Mouse (Mus musculus): ENCODE measurements around the gene Vwa8. TPM values are rescaled to one million over a fixed set of nuclear protein-coding genes. Genes with fewer than 3 reads are reported as not detected.

Vwa8 gene
- polyA plus RNA-seq, 1 experiment from 2014 or later, result 8.0 TPM

- DNase-seq (no peak), ATAC-seq (ENCODE audit: low FRiP score, low TSS enrichment) (no peak)
- Histone ChIP-seq H3K27me3 (ENCODE audit: control insufficient read depth, insufficient read depth, low read length) (no peaks in the 10 kb centered on the region), H3K36me3 (ENCODE audit: control insufficient read depth, insufficient read depth, low read length) (no peaks in the 10 kb centered on the region), H3K9me3 (ENCODE audit: control insufficient read depth, low read length) (no peaks in the 10 kb centered on the region), H3K27ac (replicated peaks; ENCODE audit: low read depth, low read length) (no peak overlapping the region), H3K4me1 (ENCODE audit: control insufficient read depth, insufficient read depth, low read length) (no peaks in the 10 kb centered on the region), H3K4me3 (replicated peaks; ENCODE audit: low read depth, low read length) (no peak overlapping the region), H3K4me2 (ENCODE audit: low read length) (no peak overlapping the region), H3K9ac (replicated peaks; ENCODE audit: low read length) (no peak overlapping the region)
- WGBS, result 96% methylated on average over 2 of the region's 2 CpGs
Measured at GRCm38 (mm10) chr14:79234513-79234912, 385.7 kb downstream of the Vwa8 start.

GRCm38 (mm10) chr14:79235157-79235556 lies 386.3 kb downstream of the Vwa8 start:
- ATAC-seq (ENCODE audit: low FRiP score, low TSS enrichment), result no peak
- DNase-seq, result no peak

GRCm38 (mm10) chr14:79236261-79236660 lies 387.4 kb downstream of the Vwa8 start:
- no peak overlapping the region for H3K27ac ChIP-seq (replicated peaks; ENCODE audit: low read depth, low read length)
- no peak overlapping the region for H3K4me2 ChIP-seq (ENCODE audit: low read length)
- ATAC-seq (ENCODE audit: low FRiP score, low TSS enrichment) (no peak), DNase-seq (no peak)
- no peaks in the 10 kb centered on the region for H3K4me1 ChIP-seq (ENCODE audit: control insufficient read depth, insufficient read depth, low read length)
- no peaks in the 10 kb centered on the region for H3K9me3 ChIP-seq (ENCODE audit: control insufficient read depth, low read length)
- no peak overlapping the region for H3K9ac ChIP-seq (replicated peaks; ENCODE audit: low read length)
- no peak overlapping the region for H3K4me3 ChIP-seq (replicated peaks; ENCODE audit: low read depth, low read length)
- no peaks in the 10 kb centered on the region for H3K36me3 ChIP-seq (ENCODE audit: control insufficient read depth, insufficient read depth, low read length)
- no peaks in the 10 kb centered on the region for H3K27me3 ChIP-seq (ENCODE audit: control insufficient read depth, insufficient read depth, low read length)
- WGBS, result 88% methylated on average over 6 of the region's 6 CpGs

More at GRCm38 (mm10) chr14:79235157-79235556, 386.3 kb downstream of the Vwa8 start:
- WGBS, result 58% methylated on average over 5 of the region's 5 CpGs
- Histone ChIP-seq H3K9ac (replicated peaks; ENCODE audit: low read length) (no peak overlapping the region), H3K4me3 (replicated peaks; ENCODE audit: low read depth, low read length) (no peak overlapping the region), H3K4me2 (ENCODE audit: low read length) (no peak overlapping the region), H3K27ac (replicated peaks; ENCODE audit: low read depth, low read length) (no peak overlapping the region), H3K4me1 (ENCODE audit: control insufficient read depth, insufficient read depth, low read length) (no peaks in the 10 kb centered on the region), H3K27me3 (ENCODE audit: control insufficient read depth, insufficient read depth, low read length) (no peaks in the 10 kb centered on the region), H3K36me3 (ENCODE audit: control insufficient read depth, insufficient read depth, low read length) (no peaks in the 10 kb centered on the region), H3K9me3 (ENCODE audit: control insufficient read depth, low read length) (no peaks in the 10 kb centered on the region)

- ATAC-seq (ENCODE audit: low FRiP score, low TSS enrichment) (no peak), DNase-seq (no peak)
- Histone ChIP-seq H3K9ac (replicated peaks; ENCODE audit: low read length) (no peak overlapping the region), H3K27me3 (ENCODE audit: control insufficient read depth, insufficient read depth, low read length) (no peaks in the 10 kb centered on the region), H3K27ac (replicated peaks; ENCODE audit: low read depth, low read length) (no peak overlapping the region), H3K36me3 (ENCODE audit: control insufficient read depth, insufficient read depth, low read length) (no peaks in the 10 kb centered on the region), H3K4me2 (ENCODE audit: low read length) (no peak overlapping the region), H3K4me3 (replicated peaks; ENCODE audit: low read depth, low read length) (no peak overlapping the region), H3K9me3 (ENCODE audit: control insufficient read depth, low read length) (no peaks in the 10 kb centered on the region), H3K4me1 (ENCODE audit: control insufficient read depth, insufficient read depth, low read length) (no peaks in the 10 kb centered on the region)
- 95% methylated on average over 12 of the region's 12 CpGs for WGBS
Measured at GRCm38 (mm10) chr14:79239402-79239801, 390.6 kb downstream of the Vwa8 start.

GRCm38 (mm10) chr14:79241057-79241570 lies 392.3 kb downstream of the Vwa8 start:
- H3K36me3 ChIP-seq (ENCODE audit: control insufficient read depth, insufficient read depth, low read length), result no peaks in the 10 kb centered on the region
- H3K4me2 ChIP-seq (ENCODE audit: low read length), result no peak overlapping the region
- no peak for ATAC-seq (ENCODE audit: low FRiP score, low TSS enrichment)

GRCm38 (mm10) chr14:79241656-79242385 lies 393.0 kb downstream of the Vwa8 start:
- no peak overlapping the region for H3K27ac ChIP-seq (replicated peaks; ENCODE audit: low read depth, low read length)
- no peak overlapping the region for H3K4me3 ChIP-seq (replicated peaks; ENCODE audit: low read depth, low read length)
- H3K27me3 ChIP-seq (ENCODE audit: control insufficient read depth, insufficient read depth, low read length), result no peaks in the 10 kb centered on the region
- H3K4me2 ChIP-seq (ENCODE audit: low read length), result no peak overlapping the region
- no peak for ATAC-seq (ENCODE audit: low FRiP score, low TSS enrichment)
- WGBS, result 84% methylated on average over 6 of the region's 6 CpGs
- no peaks in the 10 kb centered on the region for H3K36me3 ChIP-seq (ENCODE audit: control insufficient read depth, insufficient read depth, low read length)
- H3K4me1 ChIP-seq (ENCODE audit: control insufficient read depth, insufficient read depth, low read length), result no peaks in the 10 kb centered on the region
- DNase-seq, result no peak
- no peaks in the 10 kb centered on the region for H3K9me3 ChIP-seq (ENCODE audit: control insufficient read depth, low read length)
- no peak overlapping the region for H3K9ac ChIP-seq (replicated peaks; ENCODE audit: low read length)

More at GRCm38 (mm10) chr14:79241057-79241570, 392.3 kb downstream of the Vwa8 start:
- Histone ChIP-seq H3K27me3 (ENCODE audit: control insufficient read depth, insufficient read depth, low read length) (no peaks in the 10 kb centered on the region), H3K4me1 (ENCODE audit: control insufficient read depth, insufficient read depth, low read length) (no peaks in the 10 kb centered on the region), H3K4me3 (replicated peaks; ENCODE audit: low read depth, low read length) (no peak overlapping the region), H3K27ac (replicated peaks; ENCODE audit: low read depth, low read length) (no peak overlapping the region), H3K9me3 (ENCODE audit: control insufficient read depth, low read length) (no peaks in the 10 kb centered on the region), H3K9ac (replicated peaks; ENCODE audit: low read length) (no peak overlapping the region)
- 91% methylated on average over 4 of the region's 4 CpGs for WGBS
- no peak for DNase-seq

- no peak for DNase-seq
- H3K4me1 ChIP-seq (ENCODE audit: control insufficient read depth, insufficient read depth, low read length), result no peaks in the 10 kb centered on the region
- H3K27ac ChIP-seq (replicated peaks; ENCODE audit: low read depth, low read length), result no peak overlapping the region
- H3K9ac ChIP-seq (replicated peaks; ENCODE audit: low read length), result no peak overlapping the region
- no peak overlapping the region for H3K4me2 ChIP-seq (ENCODE audit: low read length)
- no peak overlapping the region for H3K4me3 ChIP-seq (replicated peaks; ENCODE audit: low read depth, low read length)
- H3K9me3 ChIP-seq (ENCODE audit: control insufficient read depth, low read length), result no peaks in the 10 kb centered on the region
- no peaks in the 10 kb centered on the region for H3K27me3 ChIP-seq (ENCODE audit: control insufficient read depth, insufficient read depth, low read length)
- ATAC-seq (ENCODE audit: low FRiP score, low TSS enrichment), result no peak
- no peaks in the 10 kb centered on the region for H3K36me3 ChIP-seq (ENCODE audit: control insufficient read depth, insufficient read depth, low read length)
Measured at GRCm38 (mm10) chr14:79242386-79242720, 393.5 kb downstream of the Vwa8 start.

- H3K9me3 ChIP-seq (ENCODE audit: control insufficient read depth, low read length), result no peaks in the 10 kb centered on the region
- WGBS, result 79% methylated on average over 12 of the region's 12 CpGs
- ATAC-seq (ENCODE audit: low FRiP score, low TSS enrichment) (no peak), DNase-seq (no peak)
- no peaks in the 10 kb centered on the region for H3K4me1 ChIP-seq (ENCODE audit: control insufficient read depth, insufficient read depth, low read length)
- H3K27ac ChIP-seq (replicated peaks; ENCODE audit: low read depth, low read length), result no peak overlapping the region
- H3K4me3 ChIP-seq (replicated peaks; ENCODE audit: low read depth, low read length), result no peak overlapping the region
- no peaks in the 10 kb centered on the region for H3K27me3 ChIP-seq (ENCODE audit: control insufficient read depth, insufficient read depth, low read length)
- no peak overlapping the region for H3K4me2 ChIP-seq (ENCODE audit: low read length)
- H3K36me3 ChIP-seq (ENCODE audit: control insufficient read depth, insufficient read depth, low read length), result no peaks in the 10 kb centered on the region
- no peak overlapping the region for H3K9ac ChIP-seq (replicated peaks; ENCODE audit: low read length)
Measured at GRCm38 (mm10) chr14:79243038-79243883, 394.4 kb downstream of the Vwa8 start.

All from midbrain, embryonic 14.5 days (tissue).